Mouse (Mus musculus) cerebellum, adult 2 months (tissue): ENCODE data around the gene Ccdc120. TPM values are rescaled to one million over a fixed set of nuclear protein-coding genes. Genes with fewer than 3 reads are reported as not detected.

ENCODE experiments used
- DNase-seq, 2 experiments: peaks; one replicate each; pipeline ENCODE4 v3.0.0; 2021
- H3K27ac ChIP-seq: fragments of 200-500 bp; 2 replicates; pipeline ENCODE4 v1.5.1; 2012; ENCODE audit warnings: low read length, control low read depth, inconsistent platforms; ENCODE audit not compliant: insufficient read depth
- H3K27me3 ChIP-seq: fragments of 200-500 bp; 2 replicates; pipeline ENCODE4 v1.6.1; 2012; ENCODE audit warnings: inconsistent platforms, mild to moderate bottlenecking, low read length, moderate library complexity; ENCODE audit not compliant: control insufficient read depth, insufficient read depth
- H3K4me1 ChIP-seq: fragments of 200-500 bp; 2 replicates; pipeline ENCODE4 v1.6.1; 2011; ENCODE audit warnings: low read length; ENCODE audit not compliant: control insufficient read depth, insufficient read depth
- H3K4me3 ChIP-seq: fragments of 200-500 bp; replicated peaks from 2 replicates; pipeline ENCODE3; 2011; ENCODE audit warnings: mild to moderate bottlenecking, low read depth, low read length, control low read depth; ENCODE audit not compliant: insufficient read depth
- CTCF ChIP-seq: fragments of 200-500 bp; IDR thresholded peaks from 2 replicates; pipeline ENCODE4 v1.5.1; 2011; ENCODE audit warnings: low read depth, mild to moderate bottlenecking, control low read depth, low read length, moderate library complexity, borderline replicate concordance; ENCODE audit not compliant: insufficient read depth
- POLR2A ChIP-seq: fragments of 200-500 bp; IDR thresholded peaks from 2 replicates; pipeline ENCODE4 v1.6.1; 2011; ENCODE audit warnings: low read length, control low read depth, borderline replicate concordance; ENCODE audit not compliant: insufficient read depth
- WGBS: fragments of 180-500 bp; shearing (Covaris S2); methylation state at CpG from one replicate; pipeline ENCODE4 v1.1.7; 2018; 5-methylcytosine and 5-hydroxymethylcytosine counted together
- polyA plus RNA-seq: library from polyadenylated mRNA; depleted of rRNA; stranded (reverse); fragments of >200 nt; gene quantifications from 2 replicates; pipeline ENCODE4 v1.2.3, GENCODE M21; 2012; rRNA removed

The Ccdc120 gene
- polyA plus RNA-seq, 1 experiment = 68.3 TPM

DNA sequence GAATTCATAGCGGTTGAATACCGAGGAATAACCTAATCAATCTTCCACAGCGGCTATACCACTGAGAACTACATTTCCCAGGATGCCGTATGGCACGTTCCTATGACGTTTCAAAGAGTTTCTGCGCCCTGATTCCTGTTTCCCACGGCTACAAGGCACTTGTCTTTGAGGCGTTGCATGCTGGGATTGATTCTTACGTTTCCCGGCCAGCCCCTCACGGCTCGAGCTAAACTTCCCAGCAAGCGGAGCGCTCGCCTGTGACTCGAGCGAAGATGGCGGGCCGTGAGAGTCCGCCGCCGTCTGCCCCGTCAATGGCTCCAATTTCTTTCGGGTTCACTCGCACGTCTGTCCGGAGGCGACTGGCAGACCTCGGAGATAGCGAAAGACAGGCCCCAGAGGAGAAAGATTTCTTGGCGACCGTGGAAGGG is 53.7 kb downstream of the Ccdc120 start, which contains the start of gene Gpkow:
Gpkow (plus strand) TSS at position 178 of the 428 bp plus-strand sequence.
- Histone ChIP-seq H3K27ac (no peak within 1 kb of the TSS), H3K4me3 (peak within 1 kb of the TSS; percentile 88), H3K27me3 (no peaks in the 10 kb centered on the region), H3K4me1 (0 out of 2 replicates have a peak, but pooled peaks cover 3% of the 10 kb centered on the region)
- DNase-seq = peak; percentile 82 to 90
- 3% methylated on average over 33 of the region's 33 CpGs for whole genome bisulfite sequencing
- TF ChIP-seq POLR2A = peak; percentile 67; the same call in 1 of the 2 replicates
- no peak for TF ChIP-seq CTCF

GRCm38 (mm10) chrX:7696520-7696919 is 54.2 kb downstream of the Ccdc120 start:
- no peak for DNase-seq
- Histone ChIP-seq H3K4me3 (peak overlapping the region; percentile 32), H3K4me1 (0 out of 2 replicates have a peak, but pooled peaks cover 3% of the 10 kb centered on the region), H3K27ac (no peak overlapping the region), H3K27me3 (no peaks in the 10 kb centered on the region)
- WGBS = 34% methylated on average over 6 of the region's 6 CpGs
- TF ChIP-seq POLR2A = no peak
- TF ChIP-seq CTCF = no peak

GRCm38 (mm10) chrX:7692862-7693261 is 57.8 kb downstream of the Ccdc120 start:
- Histone ChIP-seq H3K4me3 (no peak overlapping the region), H3K27me3 (no peaks in the 10 kb centered on the region), H3K27ac (no peak overlapping the region), H3K4me1 (peaks cover 5% of the 10 kb centered on the region)
- no peak for TF ChIP-seq POLR2A
- peak; percentile 45; the same call in 1 of the 2 replicates for TF ChIP-seq CTCF
- peak in 1 of 2 experiments; percentile 25 for DNase-seq
- 29% methylated on average over 4 of the region's 4 CpGs for WGBS

DNA sequence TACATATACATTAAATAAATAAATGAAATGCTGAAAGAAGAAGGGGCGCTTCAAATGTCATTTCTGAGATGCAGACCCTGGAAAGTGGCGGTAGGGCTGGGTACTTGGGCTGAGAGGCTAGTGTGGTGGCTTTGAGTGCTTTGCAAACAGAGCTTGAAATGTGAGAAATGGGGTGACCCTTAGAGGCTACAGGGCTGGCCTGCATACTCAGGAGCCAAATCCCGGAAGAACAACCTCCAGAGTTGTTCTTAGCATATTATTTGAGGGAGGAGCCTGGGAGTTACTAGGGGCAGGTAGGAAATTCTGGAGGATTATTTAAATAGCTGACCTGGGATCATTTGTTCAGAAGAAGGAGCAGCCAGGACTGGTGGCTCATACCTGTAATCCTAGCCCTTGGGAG is 60.2 kb downstream of the Ccdc120 start:
- DNase-seq = no peak
- peaks cover 5% of the 10 kb centered on the region for H3K4me1 ChIP-seq
- WGBS = 79% methylated on average over 3 of the region's 3 CpGs
- no peak overlapping the region for H3K27ac ChIP-seq
- no peak for TF ChIP-seq CTCF
- TF ChIP-seq POLR2A = no peak
- H3K4me3 ChIP-seq = no peak overlapping the region
- no peaks in the 10 kb centered on the region for H3K27me3 ChIP-seq

DNA sequence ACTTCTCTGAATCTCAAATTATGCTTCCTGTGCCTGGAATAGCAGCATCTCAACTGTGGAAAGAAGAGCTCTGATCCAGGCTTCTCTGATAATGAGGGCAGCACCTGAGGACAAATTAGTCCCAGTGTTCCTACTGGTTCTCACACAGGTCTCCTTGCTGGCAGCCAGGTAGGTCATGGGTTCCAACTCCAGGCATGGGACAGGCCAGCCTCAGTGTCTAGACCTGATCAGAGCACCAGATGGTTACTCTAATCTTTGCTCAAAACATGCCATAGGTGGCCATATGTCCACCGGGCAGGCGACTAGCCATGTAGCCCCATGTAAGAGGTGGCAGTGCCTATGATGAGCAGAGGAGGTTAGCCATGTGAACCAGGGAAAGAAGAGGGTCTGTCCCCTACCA is 62.4 kb downstream of the Ccdc120 start:
- no peak for TF ChIP-seq CTCF
- no peak for TF ChIP-seq POLR2A
- no peaks in the 10 kb centered on the region for H3K27me3 ChIP-seq
- peaks cover 5% of the 10 kb centered on the region for H3K4me1 ChIP-seq
- 28% methylated on average over 2 of the region's 2 CpGs for WGBS
- H3K4me3 ChIP-seq = no peak overlapping the region
- H3K27ac ChIP-seq = no peak overlapping the region; the same call in 1 of the 2 replicates
- peak; percentile 24 to 63 for DNase-seq

Other genes with a start within 250 kb of the Ccdc120 start
- gene Foxp3, start 177.3 kb downstream of the Ccdc120 start, polyA plus RNA-seq = 0.03 TPM in 1 of 2 replicates, not detected in the other
- 20.6 and 21.4 TPM in 2 replicates for gene Ppp1r3f, start 176.6 kb downstream of the Ccdc120 start, polyA plus RNA-seq
- 31.7 and 33.4 TPM in 2 replicates for gene Ccdc22, start 145.4 kb downstream of the Ccdc120 start, polyA plus RNA-seq
- gene Cacna1f, start 143.8 kb downstream of the Ccdc120 start, polyA plus RNA-seq = 0.08 and 0.13 TPM in 2 replicates
- gene Syp, start 112.4 kb downstream of the Ccdc120 start, polyA plus RNA-seq = 945 and 955 TPM in 2 replicates
- 1.7 and 2.1 TPM in 2 replicates for gene Prickle3, start 93.6 kb downstream of the Ccdc120 start, polyA plus RNA-seq
- 5.2 and 6.5 TPM in 2 replicates for gene Plp2, start 79.5 kb downstream of the Ccdc120 start, polyA plus RNA-seq
- 2.2 and 2.6 TPM in 2 replicates for gene Magix, start 69.7 kb downstream of the Ccdc120 start, polyA plus RNA-seq
- 30.5 and 33.1 TPM in 2 replicates for gene Gpkow, start 53.8 kb downstream of the Ccdc120 start, polyA plus RNA-seq
- gene Wdr45, start 36.6 kb downstream of the Ccdc120 start, polyA plus RNA-seq = 81.8 and 82.7 TPM in 2 replicates
- gene Gm45208, start 28.7 kb downstream of the Ccdc120 start, polyA plus RNA-seq = 0.54 TPM in 1 of 2 replicates, not detected in the other
- 166 and 179 TPM in 2 replicates for gene Praf2, start 22.5 kb downstream of the Ccdc120 start, polyA plus RNA-seq
- gene Tfe3, start 11.7 kb upstream of the Ccdc120 start, polyA plus RNA-seq = 24.4 and 24.5 TPM in 2 replicates
- gene Gripap1, start 38.9 kb upstream of the Ccdc120 start, polyA plus RNA-seq = 110 TPM in 2 replicates
- 5.9 and 7.6 TPM in 2 replicates for gene Kcnd1, start 71.4 kb upstream of the Ccdc120 start, polyA plus RNA-seq
- 49.4 and 52.5 TPM in 2 replicates for gene Otud5, start 90.5 kb upstream of the Ccdc120 start, polyA plus RNA-seq
- gene Pim2, start 127.4 kb upstream of the Ccdc120 start, polyA plus RNA-seq = 47.9 and 50.5 TPM in 2 replicates
- 40.6 and 46.8 TPM in 2 replicates for gene Slc35a2, start 133.1 kb upstream of the Ccdc120 start, polyA plus RNA-seq
- 165 and 174 TPM in 2 replicates for gene Pqbp1, start 148.4 kb upstream of the Ccdc120 start, polyA plus RNA-seq
- 27.5 TPM in 2 replicates for gene Timm17b, start 148.5 kb upstream of the Ccdc120 start, polyA plus RNA-seq
- not detected in 2 replicates for gene Gm10491, start 156.9 kb upstream of the Ccdc120 start, polyA plus RNA-seq
- gene Gm10490, start 158.6 kb upstream of the Ccdc120 start, polyA plus RNA-seq = not detected in 2 replicates
- 395 and 461 TPM in 2 replicates for gene Pcsk1n, start 168.9 kb upstream of the Ccdc120 start, polyA plus RNA-seq
- gene Eras, start 177.7 kb upstream of the Ccdc120 start, polyA plus RNA-seq = not detected in 2 replicates
- gene Hdac6, start 197.0 kb upstream of the Ccdc120 start, polyA plus RNA-seq = 66.2 and 71.0 TPM in 2 replicates
- gene Gata1, start 227.2 kb upstream of the Ccdc120 start, polyA plus RNA-seq = not detected in 2 replicates